Mouse (Mus musculus) stomach, adult 2 months (tissue): Measurements from ENCODE around the gene Smim10l2a. TPM values are rescaled to one million over a fixed set of nuclear protein-coding genes. Genes with fewer than 3 reads are reported as not detected.

Experiments
- polyA plus RNA-seq: library from polyadenylated mRNA; depleted of rRNA; stranded (reverse); fragments of >200 nt; gene quantifications from 2 replicates; pipeline ENCODE4 v1.2.3, GENCODE M21; 2012; rRNA removed

Smim10l2a gene
- 0.76 and 0.84 TPM in 2 replicates for polyA plus RNA-seq

GRCm38 (mm10) chrX:56374431-56375128, at the start of gene Smim10l2a:
Gene Smim10l2a, plus strand, starts transcription at chrX:56374586.

GRCm38 (mm10) chrX:56346176-56346931, 28.0 kb upstream of the Smim10l2a start, which contains the start of gene Zfp449:
Gene Zfp449, plus strand, starts transcription at chrX:56346400.

Other genes with a start within 250 kb of the Smim10l2a start
- not detected in 2 replicates for gene 3830403N18Rik, start 238.0 kb upstream of the Smim10l2a start, polyA plus RNA-seq
- not detected in 2 replicates for gene Gm773, start 161.7 kb upstream of the Smim10l2a start, polyA plus RNA-seq
- 0.05 and 0.08 TPM in 2 replicates for gene Zfp449, start 28.2 kb upstream of the Smim10l2a start, polyA plus RNA-seq
- not detected in 2 replicates for gene Gm2174, start 73.4 kb downstream of the Smim10l2a start, polyA plus RNA-seq
- gene Ints6l, start 80.3 kb downstream of the Smim10l2a start, polyA plus RNA-seq: 1.0 and 4.4 TPM in 2 replicates
- gene Gm10477, start 150.2 kb downstream of the Smim10l2a start, polyA plus RNA-seq: not detected in 2 replicates
- not detected in 2 replicates for gene Gm648, start 175.0 kb downstream of the Smim10l2a start, polyA plus RNA-seq
- 1.1 and 1.2 TPM in 2 replicates for gene Mmgt1, start 223.5 kb downstream of the Smim10l2a start, polyA plus RNA-seq
- 12.6 and 14.8 TPM in 2 replicates for gene Slc9a6, start 235.2 kb downstream of the Smim10l2a start, polyA plus RNA-seq